Mouse (Mus musculus): ENCODE results near the gene Zfp52. TPM values are rescaled to one million over a fixed set of nuclear protein-coding genes. Genes with fewer than 3 reads are reported as not detected.
A peak's percentile ranks its signal among the peaks of the same experiment; 100 is the strongest.

Gene Zfp52
- total RNA-seq (2017) = 39.2 and 47.4 TPM in 2 replicates

DNA sequence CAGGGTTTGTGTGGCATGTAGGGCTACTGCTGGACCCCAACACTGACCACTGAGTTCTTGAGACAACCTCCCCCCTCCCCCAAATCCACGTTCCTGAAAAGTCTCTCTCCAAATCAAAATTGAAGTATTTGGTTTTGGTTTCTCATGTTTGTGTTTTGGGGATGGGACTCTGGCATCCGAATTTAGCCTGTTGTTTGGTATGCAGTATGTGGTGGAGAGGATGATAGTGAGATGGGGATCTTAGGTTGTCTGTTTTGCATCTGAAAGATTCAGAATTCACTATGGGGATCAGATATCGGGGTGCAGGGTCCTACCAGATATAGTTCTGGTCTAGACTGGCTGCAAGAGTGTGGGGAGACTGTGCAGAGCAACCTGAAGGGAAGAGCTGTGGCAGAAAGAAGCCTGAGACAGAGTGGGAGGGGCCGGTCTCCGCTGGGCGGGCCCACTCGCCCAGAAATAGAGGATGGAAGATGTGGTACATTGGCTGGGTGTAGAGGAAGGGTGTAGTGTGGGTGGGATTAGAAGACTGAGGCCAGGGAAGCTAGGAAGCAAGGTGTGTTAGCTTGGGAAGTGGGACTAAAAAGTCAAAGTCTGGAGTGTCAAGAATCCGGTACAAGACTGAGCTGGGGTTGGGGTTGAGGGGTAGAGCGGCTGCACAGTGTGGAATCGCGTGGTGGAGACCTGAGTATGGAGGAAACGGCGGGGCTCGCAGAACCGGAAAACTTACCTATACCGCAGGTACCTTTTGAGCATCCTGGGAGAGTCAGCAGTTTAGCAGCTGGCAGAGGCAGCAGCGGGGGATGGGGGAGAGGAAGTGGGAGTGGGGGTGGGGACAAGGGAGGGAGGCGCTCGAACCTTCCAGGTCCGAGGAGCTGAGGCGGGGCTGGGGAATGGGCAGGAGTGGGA is at the start of gene Zfp52:
TSS of gene Zfp52 (plus strand) at position 444 of the 906 bp plus-strand sequence.
- peak; percentile 71 for ATAC-seq (replicated peaks; ENCODE audit: low read depth, poor library complexity, severe bottlenecking)

DNA sequence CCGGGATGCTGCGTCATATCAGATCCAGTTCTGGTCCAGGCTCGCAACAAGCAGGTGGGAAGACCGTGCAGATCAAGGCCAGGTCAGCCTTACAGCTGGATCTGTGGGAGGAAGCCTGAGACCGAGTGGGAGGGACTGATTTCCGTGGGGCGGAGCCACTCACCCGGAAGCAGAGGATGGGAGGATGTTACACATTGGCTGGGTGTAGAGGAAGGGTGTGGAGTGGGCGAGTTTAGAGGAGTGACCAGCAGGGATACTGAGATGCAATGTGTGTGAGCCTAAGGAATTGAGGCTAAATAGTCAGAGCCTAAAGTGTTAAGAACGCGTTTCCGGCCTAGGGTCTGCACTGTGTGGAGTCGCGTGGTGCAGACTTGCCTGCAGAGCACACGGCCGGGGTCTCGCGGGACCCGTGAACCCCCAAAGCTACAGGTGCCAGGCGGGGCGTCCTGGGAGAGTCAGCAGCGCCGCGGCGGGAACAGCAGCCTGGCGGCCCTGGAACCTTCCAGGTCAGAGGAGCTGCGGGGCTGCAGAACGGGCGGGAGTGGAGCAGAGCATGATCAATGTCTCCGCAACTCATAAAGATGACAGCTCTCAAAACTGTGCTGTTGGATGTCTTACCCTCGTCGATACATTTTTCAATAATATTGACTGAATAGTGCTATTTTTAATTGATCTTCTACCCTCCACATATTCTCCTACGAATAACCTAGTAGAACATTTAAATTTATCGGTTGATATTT is 46.4 kb upstream of the Zfp52 start, which contains the start of gene Zfp53:
TSS of gene Zfp53 (plus strand) at position 239 of the 740 bp plus-strand sequence.
- ATAC-seq (replicated peaks; ENCODE audit: low read depth, poor library complexity, severe bottlenecking) = peak; percentile 99

DNA sequence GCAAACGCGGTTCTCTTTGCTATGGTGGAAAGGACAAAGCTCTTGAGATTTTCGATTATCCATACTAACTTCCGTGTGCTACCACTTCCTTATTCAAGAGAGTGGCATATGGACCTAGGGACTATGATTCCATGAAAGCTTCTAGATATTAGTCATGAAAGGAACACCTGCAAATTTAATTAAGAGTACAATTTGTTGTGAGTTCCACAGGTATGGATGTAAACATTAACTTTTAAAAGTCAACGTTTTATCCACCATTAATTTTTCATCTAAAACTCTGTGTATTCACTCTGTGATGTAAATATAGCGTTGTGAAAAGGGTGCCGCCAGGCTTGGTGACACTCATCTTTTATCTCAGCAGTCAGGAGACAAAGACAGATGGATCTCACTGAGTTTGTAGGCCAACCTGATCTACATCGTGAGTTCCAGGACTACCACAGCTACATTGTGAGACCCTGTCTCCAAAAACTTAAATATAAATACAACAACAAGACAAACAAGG is 45.8 kb upstream of the Zfp52 start:
- ATAC-seq (replicated peaks; ENCODE audit: low read depth, poor library complexity, severe bottlenecking) = no peak; the same call in 1 of the 2 replicates

DNA sequence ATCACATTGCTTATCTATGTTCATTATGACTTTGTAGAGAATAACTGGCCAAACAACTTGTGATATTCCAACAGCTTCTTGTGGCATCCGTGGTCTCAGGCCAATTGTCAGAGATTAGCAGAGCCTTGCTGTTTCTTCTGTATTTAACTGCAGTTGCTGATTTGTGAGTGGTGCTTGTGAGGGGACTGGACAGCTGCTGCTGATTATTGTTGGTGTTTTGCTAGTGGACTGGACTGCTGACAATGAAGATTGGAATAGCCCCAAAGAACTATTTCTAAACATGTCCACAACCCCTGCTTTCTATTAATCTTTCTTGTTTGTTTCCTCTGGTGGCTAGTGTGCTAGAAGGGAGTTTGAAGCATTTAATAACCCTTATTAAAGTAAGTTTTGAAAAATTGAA is 34.0 kb upstream of the Zfp52 start:
- ATAC-seq (replicated peaks; ENCODE audit: low read depth, poor library complexity, severe bottlenecking) = no peak

DNA sequence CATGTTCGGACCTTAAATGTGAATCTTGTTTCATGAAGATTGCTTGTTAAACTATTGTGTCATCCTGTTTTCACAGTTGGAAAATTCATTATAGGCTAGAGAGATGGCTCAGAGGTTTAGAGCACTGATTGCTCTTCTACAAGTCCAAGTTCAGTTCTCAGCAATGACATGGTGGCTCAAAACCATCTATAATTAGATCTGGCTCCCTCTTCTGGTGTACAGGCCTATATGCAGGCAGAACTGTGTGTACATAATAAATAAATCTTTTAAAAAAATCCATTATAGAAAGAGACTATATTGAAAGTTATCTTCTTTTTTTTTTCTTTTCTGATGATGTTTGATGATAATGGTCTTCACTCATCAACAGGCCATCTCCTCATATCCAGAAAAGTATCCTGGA is 30.8 kb upstream of the Zfp52 start:
- ATAC-seq (replicated peaks; ENCODE audit: low read depth, poor library complexity, severe bottlenecking) = peak; percentile 65; the same call in 1 of the 2 replicates

DNA sequence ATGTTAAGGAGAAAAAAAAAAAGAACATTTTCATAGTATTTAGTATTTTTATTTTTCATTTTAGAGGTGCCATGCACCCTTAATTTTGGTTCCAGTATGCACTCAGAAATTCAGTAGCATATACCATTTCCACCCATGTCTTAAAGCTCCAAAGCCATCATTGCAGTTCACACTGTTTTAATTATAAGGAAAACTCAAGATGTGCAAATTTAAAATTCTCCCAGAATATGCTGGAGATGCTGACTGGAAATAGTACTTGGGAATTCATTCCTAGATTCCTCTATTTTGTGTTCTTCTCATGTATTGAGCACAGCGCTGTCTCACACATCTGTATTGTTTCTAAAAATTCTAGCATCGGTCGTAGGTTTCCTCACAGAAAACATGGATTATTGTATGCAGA is 29.1 kb upstream of the Zfp52 start:
- no peak for ATAC-seq (replicated peaks; ENCODE audit: low read depth, poor library complexity, severe bottlenecking)

DNA sequence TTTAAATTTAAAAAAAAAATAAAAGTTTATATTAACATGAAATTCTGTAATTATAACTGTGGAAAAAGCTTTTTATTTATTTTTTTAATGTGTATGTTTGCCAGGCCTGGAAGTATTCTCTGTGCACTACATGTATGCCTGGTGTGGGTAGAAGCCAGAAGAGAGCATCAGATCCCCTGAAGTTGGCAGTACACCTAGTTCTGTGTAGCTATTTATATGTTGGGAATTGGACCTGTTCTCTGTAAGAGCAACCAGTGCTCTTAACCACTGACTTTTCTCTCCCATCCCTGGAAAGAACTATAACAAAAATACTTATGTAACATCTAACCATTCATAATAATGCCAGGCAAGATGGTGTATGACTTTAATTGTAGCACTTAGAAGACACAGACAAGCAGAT is 25.6 kb upstream of the Zfp52 start:
- ATAC-seq (replicated peaks; ENCODE audit: low read depth, poor library complexity, severe bottlenecking) = no peak

DNA sequence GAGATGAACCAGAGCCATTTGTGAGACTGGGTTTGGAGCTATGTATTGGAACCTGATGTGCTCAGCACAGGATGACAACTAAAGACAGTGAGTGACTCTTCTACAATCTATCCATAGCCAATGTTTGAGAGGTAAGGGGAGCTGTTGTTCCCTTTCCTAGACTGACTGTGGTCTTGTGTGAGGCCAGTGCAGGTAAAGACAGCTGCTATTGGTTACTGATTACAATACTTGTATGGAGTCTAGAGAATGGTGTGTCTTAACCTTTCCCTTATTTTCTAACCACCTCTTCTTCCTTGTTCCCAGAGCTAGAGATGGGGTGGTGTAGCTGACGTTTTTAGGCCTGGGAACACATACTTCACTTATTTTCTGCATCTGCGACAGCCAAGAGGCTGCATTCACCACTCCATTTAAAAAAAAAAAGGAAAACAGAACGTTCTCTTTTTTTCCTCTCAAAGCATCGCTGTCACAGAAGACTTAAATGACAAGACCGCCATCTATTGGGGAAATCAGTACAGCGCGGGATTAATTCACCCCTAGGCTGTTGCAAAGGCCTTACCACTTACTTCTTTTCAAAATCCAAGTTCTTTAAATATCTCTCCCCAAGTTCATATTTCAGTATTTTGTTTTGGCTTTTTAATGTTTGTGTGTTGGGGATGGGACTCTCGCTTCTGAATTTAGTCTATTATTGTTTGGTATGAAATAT is 19.8 kb upstream of the Zfp52 start:
- ATAC-seq (replicated peaks; ENCODE audit: low read depth, poor library complexity, severe bottlenecking) = peak; percentile 75

DNA sequence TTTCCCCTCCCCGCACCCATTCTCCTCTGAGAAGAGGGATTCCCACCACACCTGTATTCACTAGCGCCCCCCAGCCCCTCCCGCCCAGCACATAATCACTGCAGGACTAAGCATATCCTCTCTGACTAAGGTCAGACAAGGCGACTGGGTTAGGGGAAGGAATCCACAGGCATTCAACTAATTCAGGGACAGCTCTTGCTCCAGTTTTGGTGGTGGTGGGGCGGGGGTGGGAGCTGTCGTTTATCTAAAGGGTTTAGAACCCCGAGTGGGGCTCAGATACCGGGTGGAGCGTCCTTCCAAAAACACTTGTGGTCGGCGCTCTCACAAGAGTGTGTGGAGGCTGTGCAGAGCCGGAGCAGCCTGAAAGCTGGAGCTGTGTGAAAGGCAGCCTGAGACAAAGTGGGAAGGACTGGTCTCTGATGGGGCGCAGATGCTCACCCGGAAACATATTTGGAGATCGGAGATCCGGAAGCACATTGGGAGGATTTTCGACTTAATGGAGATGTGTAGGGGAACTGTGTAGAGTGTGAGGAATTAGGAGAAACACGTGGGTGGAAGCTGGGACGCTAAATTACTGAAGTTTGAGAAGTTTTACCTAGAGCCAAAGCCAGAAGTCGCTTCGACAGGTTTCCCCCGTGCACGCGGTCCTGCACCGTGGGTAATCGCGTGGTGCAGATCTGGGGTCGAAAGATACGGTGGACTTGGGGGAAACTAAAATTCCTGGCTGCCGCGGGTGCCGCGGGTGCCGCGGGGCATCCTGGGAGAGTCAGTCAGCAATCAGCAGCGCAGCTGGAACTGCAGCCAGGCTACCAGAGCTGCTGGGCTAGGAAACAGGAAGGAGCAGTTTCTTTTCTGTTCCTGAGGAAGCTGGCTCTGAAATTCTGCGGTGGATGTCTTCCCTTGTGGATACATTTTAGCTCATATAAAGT is 18.9 kb upstream of the Zfp52 start:
- ATAC-seq (replicated peaks; ENCODE audit: low read depth, poor library complexity, severe bottlenecking) = peak; percentile 94

DNA sequence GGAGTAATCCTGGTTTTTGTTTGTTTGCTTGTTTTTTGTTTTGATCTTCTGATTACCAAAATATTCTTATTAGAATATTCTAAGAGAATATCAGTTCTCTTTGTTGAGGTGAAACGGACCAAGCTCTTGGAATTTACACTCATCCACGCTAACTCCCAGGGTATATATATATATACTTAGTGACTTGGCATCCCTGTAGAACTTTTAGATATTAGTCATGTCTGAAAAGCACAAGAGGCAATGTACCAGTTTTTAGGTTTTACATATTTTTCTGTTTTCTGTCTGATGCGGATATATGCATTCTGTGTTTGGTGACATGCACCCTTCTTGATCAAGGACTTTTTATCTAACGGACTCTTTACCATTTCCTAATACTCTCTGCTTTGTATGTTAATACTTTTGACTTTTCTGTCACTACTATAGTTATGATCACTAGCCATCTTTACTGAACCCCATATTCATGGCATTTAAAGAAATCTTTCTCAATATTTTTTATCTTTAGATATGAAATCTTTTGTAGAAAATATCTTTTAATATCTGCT is 18.1 kb upstream of the Zfp52 start:
- peak; percentile 10 for ATAC-seq (replicated peaks; ENCODE audit: low read depth, poor library complexity, severe bottlenecking)

DNA sequence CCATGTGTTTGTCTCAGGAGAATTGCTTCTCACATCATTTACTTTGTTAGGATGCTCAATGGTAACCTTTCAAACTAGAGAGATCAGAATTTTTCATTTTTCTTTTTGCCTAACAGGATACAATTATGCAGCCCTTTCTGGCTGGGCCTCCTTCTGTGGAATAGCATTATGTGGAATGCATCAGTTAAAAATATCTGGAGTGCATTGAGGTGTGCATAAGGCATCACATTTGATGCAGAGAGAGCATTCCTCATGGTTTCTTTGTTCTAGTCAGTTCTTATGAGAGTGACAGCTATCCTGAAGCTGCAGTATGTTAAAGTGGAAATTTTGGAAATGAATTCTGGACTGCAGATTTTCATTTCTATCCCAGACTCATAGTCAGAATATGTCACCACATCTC is 9.1 kb upstream of the Zfp52 start:
- ATAC-seq (replicated peaks; ENCODE audit: low read depth, poor library complexity, severe bottlenecking) = no peak

DNA sequence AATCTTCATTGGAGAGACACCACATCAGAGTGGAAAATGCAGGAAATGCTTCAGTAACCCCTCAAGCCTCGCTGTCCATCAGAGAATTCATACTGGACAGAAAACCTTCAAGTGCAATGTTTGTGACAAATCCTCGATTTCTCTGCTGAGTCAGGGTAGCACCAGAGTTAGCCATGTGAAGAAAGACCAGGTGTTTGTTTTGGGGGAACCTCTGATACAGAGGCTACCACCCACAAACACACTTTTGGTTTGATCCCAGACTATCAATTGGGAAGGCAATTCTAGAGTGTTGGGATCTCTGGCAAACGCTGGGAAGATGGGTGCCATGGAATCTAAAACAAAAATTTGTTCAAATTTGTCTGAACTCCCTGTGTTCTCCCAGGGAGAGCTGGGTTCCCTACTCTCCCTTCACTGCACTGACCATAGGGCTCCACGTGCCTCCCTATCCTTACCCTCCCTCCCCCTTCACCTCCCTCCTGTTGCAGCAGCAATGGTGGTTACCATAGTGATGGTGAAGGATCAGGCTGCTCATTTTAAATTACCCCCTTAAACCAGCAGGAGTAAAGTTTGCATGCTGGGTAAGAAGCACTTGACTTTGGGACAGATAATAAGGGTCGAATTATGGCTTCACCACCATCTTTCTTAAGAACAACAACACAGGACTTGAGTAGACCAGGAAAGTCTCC is 4.6 kb upstream of the Zfp52 start:
- ATAC-seq (replicated peaks; ENCODE audit: low read depth, poor library complexity, severe bottlenecking) = no peak

DNA sequence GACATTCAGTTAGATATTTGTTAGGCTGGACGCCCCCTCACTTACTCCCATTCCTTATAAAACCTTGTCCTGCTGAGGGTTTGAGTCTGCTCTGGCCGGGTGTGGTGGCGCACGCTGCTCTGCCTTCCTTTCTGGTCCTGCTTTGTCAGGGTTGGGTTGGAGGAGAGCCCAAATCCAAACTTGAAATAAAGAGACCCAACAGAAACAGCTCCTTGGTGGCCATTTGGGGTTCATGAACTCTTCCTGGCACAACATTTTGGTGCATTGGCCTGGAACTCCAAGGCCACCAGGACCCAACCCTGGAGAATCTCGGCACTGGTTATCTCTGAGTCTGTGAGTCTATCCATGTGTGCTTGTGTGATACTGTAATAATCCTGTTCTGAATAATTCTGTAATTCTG is 3.7 kb upstream of the Zfp52 start:
- no peak for ATAC-seq (replicated peaks; ENCODE audit: low read depth, poor library complexity, severe bottlenecking)

DNA sequence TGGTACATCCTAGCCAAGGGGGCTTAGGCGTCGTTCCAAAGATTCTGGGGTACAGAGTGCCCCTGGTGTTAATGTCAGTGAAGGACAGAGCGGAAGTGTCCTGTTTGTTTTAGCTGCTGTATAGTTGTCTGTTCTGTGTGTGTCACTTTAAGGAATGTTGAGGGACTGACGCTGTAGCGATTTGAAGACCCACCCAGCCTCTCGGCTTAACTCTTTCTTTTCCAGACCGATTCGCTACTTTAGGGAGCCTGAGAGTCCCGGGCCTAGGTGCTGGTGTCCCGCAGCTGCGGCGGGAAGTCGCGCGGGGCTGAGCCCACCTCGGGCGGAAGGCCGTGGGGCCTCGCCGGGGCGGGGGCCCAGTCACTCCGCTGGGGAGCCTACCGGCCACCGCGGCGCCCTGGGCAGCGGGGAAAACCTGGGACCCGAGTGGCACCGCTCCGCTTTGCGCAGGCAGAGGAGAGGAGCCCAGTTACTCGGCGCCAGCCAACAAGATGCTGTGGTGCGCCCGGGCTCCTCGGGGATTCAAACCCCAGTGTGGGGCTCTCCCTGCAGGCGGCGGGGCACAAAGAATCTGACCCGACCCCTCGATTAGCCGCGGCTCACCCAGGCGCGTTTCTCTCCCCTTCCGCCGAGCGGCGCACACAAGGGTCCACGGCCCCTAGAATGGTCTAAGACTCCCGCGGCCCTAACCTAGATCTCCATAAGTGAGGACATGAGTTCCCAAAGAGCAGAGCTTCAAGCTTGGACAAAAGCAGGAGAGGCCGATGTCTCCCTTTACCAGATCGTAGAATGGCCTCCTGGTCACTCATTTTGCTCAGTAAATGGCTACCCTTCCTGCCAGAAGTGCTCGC is 3.0 kb upstream of the Zfp52 start:
- peak; percentile 59 for ATAC-seq (replicated peaks; ENCODE audit: low read depth, poor library complexity, severe bottlenecking)

DNA sequence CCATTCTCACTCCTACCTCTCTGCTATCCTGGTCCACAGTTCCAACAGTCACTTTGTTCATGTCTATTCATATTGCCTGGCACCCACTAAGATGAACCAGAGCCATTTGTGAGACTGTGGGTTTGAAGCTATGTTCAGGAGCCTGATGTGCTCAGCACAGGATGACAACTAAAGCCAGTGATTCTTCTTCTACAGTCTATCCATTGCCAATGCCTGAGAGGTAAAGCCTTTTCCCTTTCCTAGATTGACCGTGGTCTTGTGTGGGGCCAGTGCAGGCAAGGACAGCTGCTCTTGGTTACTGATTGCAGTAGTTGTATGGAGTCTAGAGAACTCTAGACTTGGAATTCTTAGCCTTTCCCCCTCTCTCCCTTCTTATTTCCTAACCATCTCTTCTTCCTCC is 1.4 kb upstream of the Zfp52 start:
- ATAC-seq (replicated peaks; ENCODE audit: low read depth, poor library complexity, severe bottlenecking) = no peak

DNA sequence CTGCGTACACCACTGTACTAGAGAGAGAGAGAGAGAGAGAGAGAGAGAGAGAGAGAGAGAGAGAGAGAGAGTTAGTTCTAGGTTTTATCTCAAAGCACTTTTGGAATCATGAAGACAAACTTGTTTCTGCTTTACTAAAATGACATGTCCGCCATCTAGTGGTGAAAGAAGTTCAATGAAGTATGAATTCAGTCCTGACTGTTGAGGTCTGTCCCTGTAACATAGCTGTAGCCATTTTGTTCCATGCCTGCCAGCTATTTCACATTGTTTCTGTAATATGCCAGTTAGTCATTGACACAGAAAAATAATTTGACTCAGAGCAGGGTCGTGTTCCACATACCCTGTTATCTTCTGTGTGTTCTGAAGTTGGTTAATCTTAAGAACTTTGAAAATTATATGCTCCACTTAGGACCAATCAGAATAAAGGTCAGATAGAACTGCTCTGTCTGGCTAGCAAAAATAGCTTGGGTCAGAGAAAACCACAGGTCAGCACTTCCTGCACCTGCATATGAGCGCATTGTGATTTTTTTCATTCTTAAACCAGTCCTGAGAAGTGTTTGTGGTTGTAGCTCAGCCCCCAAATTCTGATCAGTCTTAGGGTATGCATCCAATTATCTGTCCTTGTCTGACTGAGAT is 761 bp upstream of the Zfp52 start:
- ATAC-seq (replicated peaks; ENCODE audit: low read depth, poor library complexity, severe bottlenecking) = peak; percentile 47

DNA sequence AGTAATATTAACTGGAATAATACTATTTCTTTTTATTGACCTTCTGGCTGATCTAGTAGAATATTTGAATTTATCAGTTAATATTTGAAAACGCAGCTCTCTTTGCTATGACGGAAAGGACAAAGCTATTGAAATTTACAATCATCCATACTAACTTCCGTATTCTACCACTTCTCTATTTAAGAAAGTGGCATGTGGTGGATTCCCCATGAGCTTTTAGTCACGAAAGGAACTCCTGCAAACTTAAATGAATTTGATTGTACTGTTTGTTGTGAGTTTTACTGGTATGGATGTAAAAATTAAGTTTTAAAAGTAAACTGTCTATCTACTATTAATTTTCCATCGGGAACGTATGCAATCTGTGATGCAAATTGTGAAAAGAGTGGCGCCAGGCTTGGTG is 757 bp downstream of the Zfp52 start:
- ATAC-seq (replicated peaks; ENCODE audit: low read depth, poor library complexity, severe bottlenecking) = no peak
